Mouse (Mus musculus): ENCODE measurements around the gene Itga9. TPM values are rescaled to one million over a fixed set of nuclear protein-coding genes. Genes with fewer than 3 reads are reported as not detected.

Itga9 gene
- polyA plus RNA-seq, 1 experiment from 2014 or later: 6.3 TPM

- H3K4me3 ChIP-seq (ENCODE audit: low read depth, low read length): no peak overlapping the region
- ATAC-seq (replicated peaks; ENCODE audit: low FRiP score) (no peak), DNase-seq (ENCODE audit: low spot score) (no peak)
- no peak overlapping the region for H3K9ac ChIP-seq (ENCODE audit: low read length)
- H3K36me3 ChIP-seq (ENCODE audit: control insufficient read depth, insufficient read depth, low read length): no peaks in the 10 kb centered on the region
- no peak overlapping the region for H3K4me2 ChIP-seq (ENCODE audit: low read depth, low read length, severe bottlenecking)
- 88% methylated on average over 3 of the region's 3 CpGs for WGBS
- no peaks in the 10 kb centered on the region for H3K4me1 ChIP-seq (replicated peaks; ENCODE audit: control insufficient read depth, insufficient read depth, low read length)
- no peaks in the 10 kb centered on the region for H3K27me3 ChIP-seq (ENCODE audit: control insufficient read depth, insufficient read depth, low read length)
- no peaks in the 10 kb centered on the region for H3K9me3 ChIP-seq (ENCODE audit: control insufficient read depth, low read length)
- no peak overlapping the region for H3K27ac ChIP-seq (ENCODE audit: low read depth, low read length)
Observed at GRCm38 (mm10) chr9:118733601-118734000, 127.1 kb downstream of the Itga9 start.

GRCm38 (mm10) chr9:118737124-118737523 lies 130.6 kb downstream of the Itga9 start:
- H3K9ac ChIP-seq (ENCODE audit: low read length): no peak overlapping the region
- no peaks in the 10 kb centered on the region for H3K9me3 ChIP-seq (ENCODE audit: control insufficient read depth, low read length)
- WGBS: 83% methylated on average over 2 of the region's 2 CpGs
- H3K4me3 ChIP-seq (ENCODE audit: low read depth, low read length): no peak overlapping the region
- H3K27ac ChIP-seq (ENCODE audit: low read depth, low read length): no peak overlapping the region
- H3K4me1 ChIP-seq (replicated peaks; ENCODE audit: control insufficient read depth, insufficient read depth, low read length): no peaks in the 10 kb centered on the region
- H3K36me3 ChIP-seq (ENCODE audit: control insufficient read depth, insufficient read depth, low read length): no peaks in the 10 kb centered on the region
- no peak overlapping the region for H3K4me2 ChIP-seq (ENCODE audit: low read depth, low read length, severe bottlenecking)
- no peaks in the 10 kb centered on the region for H3K27me3 ChIP-seq (ENCODE audit: control insufficient read depth, insufficient read depth, low read length)
- ATAC-seq (replicated peaks; ENCODE audit: low FRiP score) (no peak), DNase-seq (ENCODE audit: low spot score) (no peak)

- Histone ChIP-seq H3K27me3 (ENCODE audit: control insufficient read depth, insufficient read depth, low read length) (no peaks in the 10 kb centered on the region), H3K9me3 (ENCODE audit: control insufficient read depth, low read length) (no peaks in the 10 kb centered on the region), H3K4me3 (ENCODE audit: low read depth, low read length) (no peak overlapping the region), H3K4me1 (replicated peaks; ENCODE audit: control insufficient read depth, insufficient read depth, low read length) (no peaks in the 10 kb centered on the region), H3K9ac (ENCODE audit: low read length) (no peak overlapping the region), H3K4me2 (ENCODE audit: low read depth, low read length, severe bottlenecking) (no peak overlapping the region), H3K27ac (ENCODE audit: low read depth, low read length) (no peak overlapping the region), H3K36me3 (ENCODE audit: control insufficient read depth, insufficient read depth, low read length) (no peaks in the 10 kb centered on the region)
- ATAC-seq (replicated peaks; ENCODE audit: low FRiP score) (no peak), DNase-seq (ENCODE audit: low spot score) (no peak)
- 70% methylated on average over 9 of the region's 9 CpGs for WGBS
Observed at GRCm38 (mm10) chr9:118737601-118738137, 131.2 kb downstream of the Itga9 start.

- no peak for DNase-seq (ENCODE audit: low spot score)
- no peaks in the 10 kb centered on the region for H3K36me3 ChIP-seq (ENCODE audit: control insufficient read depth, insufficient read depth, low read length)
- H3K9me3 ChIP-seq (ENCODE audit: control insufficient read depth, low read length): no peaks in the 10 kb centered on the region
- no peaks in the 10 kb centered on the region for H3K4me1 ChIP-seq (replicated peaks; ENCODE audit: control insufficient read depth, insufficient read depth, low read length)
- H3K27ac ChIP-seq (ENCODE audit: low read depth, low read length): no peak overlapping the region
- WGBS: 82% methylated on average over 5 of the region's 5 CpGs
- H3K4me3 ChIP-seq (ENCODE audit: low read depth, low read length): no peak overlapping the region
- H3K9ac ChIP-seq (ENCODE audit: low read length): no peak overlapping the region
- no peak overlapping the region for H3K4me2 ChIP-seq (ENCODE audit: low read depth, low read length, severe bottlenecking)
- H3K27me3 ChIP-seq (ENCODE audit: control insufficient read depth, insufficient read depth, low read length): no peaks in the 10 kb centered on the region
- ATAC-seq (replicated peaks; ENCODE audit: low FRiP score): no peak
Observed at GRCm38 (mm10) chr9:118738311-118738710, 131.8 kb downstream of the Itga9 start.

- H3K4me3 ChIP-seq (ENCODE audit: low read depth, low read length): no peak overlapping the region
- DNase-seq (ENCODE audit: low spot score): no peak
- no peak for ATAC-seq (replicated peaks; ENCODE audit: low FRiP score)
- H3K4me1 ChIP-seq (replicated peaks; ENCODE audit: control insufficient read depth, insufficient read depth, low read length): no peaks in the 10 kb centered on the region
- WGBS: 93% methylated on average over 3 of the region's 3 CpGs
- H3K4me2 ChIP-seq (ENCODE audit: low read depth, low read length, severe bottlenecking): no peak overlapping the region
- H3K9ac ChIP-seq (ENCODE audit: low read length): no peak overlapping the region
- H3K36me3 ChIP-seq (ENCODE audit: control insufficient read depth, insufficient read depth, low read length): no peaks in the 10 kb centered on the region
- no peaks in the 10 kb centered on the region for H3K27me3 ChIP-seq (ENCODE audit: control insufficient read depth, insufficient read depth, low read length)
- no peaks in the 10 kb centered on the region for H3K9me3 ChIP-seq (ENCODE audit: control insufficient read depth, low read length)
- no peak overlapping the region for H3K27ac ChIP-seq (ENCODE audit: low read depth, low read length)
Observed at GRCm38 (mm10) chr9:118739071-118739470, 132.6 kb downstream of the Itga9 start.

GRCm38 (mm10) chr9:118739659-118740058 lies 133.2 kb downstream of the Itga9 start:
- ATAC-seq (replicated peaks; ENCODE audit: low FRiP score) (no peak), DNase-seq (ENCODE audit: low spot score) (no peak)
- Histone ChIP-seq H3K9ac (ENCODE audit: low read length) (no peak overlapping the region), H3K27me3 (ENCODE audit: control insufficient read depth, insufficient read depth, low read length) (no peaks in the 10 kb centered on the region), H3K9me3 (ENCODE audit: control insufficient read depth, low read length) (no peaks in the 10 kb centered on the region), H3K4me2 (ENCODE audit: low read depth, low read length, severe bottlenecking) (no peak overlapping the region), H3K27ac (ENCODE audit: low read depth, low read length) (no peak overlapping the region), H3K36me3 (ENCODE audit: control insufficient read depth, insufficient read depth, low read length) (no peaks in the 10 kb centered on the region), H3K4me1 (replicated peaks; ENCODE audit: control insufficient read depth, insufficient read depth, low read length) (no peaks in the 10 kb centered on the region), H3K4me3 (ENCODE audit: low read depth, low read length) (no peak overlapping the region)
- 89% methylated on average over 3 of the region's 3 CpGs for WGBS

GRCm38 (mm10) chr9:118741268-118741667 lies 134.8 kb downstream of the Itga9 start:
- Histone ChIP-seq H3K27me3 (ENCODE audit: control insufficient read depth, insufficient read depth, low read length) (no peaks in the 10 kb centered on the region), H3K4me2 (ENCODE audit: low read depth, low read length, severe bottlenecking) (no peak overlapping the region), H3K9me3 (ENCODE audit: control insufficient read depth, low read length) (no peaks in the 10 kb centered on the region), H3K27ac (ENCODE audit: low read depth, low read length) (no peak overlapping the region), H3K4me1 (replicated peaks; ENCODE audit: control insufficient read depth, insufficient read depth, low read length) (no peaks in the 10 kb centered on the region), H3K36me3 (ENCODE audit: control insufficient read depth, insufficient read depth, low read length) (no peaks in the 10 kb centered on the region), H3K4me3 (ENCODE audit: low read depth, low read length) (no peak overlapping the region), H3K9ac (ENCODE audit: low read length) (no peak overlapping the region)
- DNase-seq (ENCODE audit: low spot score) (no peak), ATAC-seq (replicated peaks; ENCODE audit: low FRiP score) (no peak)
- whole genome bisulfite sequencing: 76% methylated on average over 9 of the region's 9 CpGs

GRCm38 (mm10) chr9:118749335-118749949 lies 143.0 kb downstream of the Itga9 start:
- Histone ChIP-seq H3K9ac (ENCODE audit: low read length) (no peak overlapping the region), H3K4me1 (replicated peaks; ENCODE audit: control insufficient read depth, insufficient read depth, low read length) (no peaks in the 10 kb centered on the region), H3K27ac (ENCODE audit: low read depth, low read length) (no peak overlapping the region), H3K36me3 (ENCODE audit: control insufficient read depth, insufficient read depth, low read length) (no peaks in the 10 kb centered on the region), H3K4me2 (ENCODE audit: low read depth, low read length, severe bottlenecking) (no peak overlapping the region), H3K4me3 (ENCODE audit: low read depth, low read length) (no peak overlapping the region), H3K9me3 (ENCODE audit: control insufficient read depth, low read length) (no peaks in the 10 kb centered on the region), H3K27me3 (ENCODE audit: control insufficient read depth, insufficient read depth, low read length) (no peaks in the 10 kb centered on the region)
- ATAC-seq (replicated peaks; ENCODE audit: low FRiP score): no peak
- 62% methylated on average over 8 of the region's 8 CpGs for WGBS
- DNase-seq (ENCODE audit: low spot score): no peak

GRCm38 (mm10) chr9:118750828-118751227 lies 144.3 kb downstream of the Itga9 start:
- ATAC-seq (replicated peaks; ENCODE audit: low FRiP score): no peak
- H3K36me3 ChIP-seq (ENCODE audit: control insufficient read depth, insufficient read depth, low read length): no peaks in the 10 kb centered on the region
- no peaks in the 10 kb centered on the region for H3K27me3 ChIP-seq (ENCODE audit: control insufficient read depth, insufficient read depth, low read length)
- no peak for DNase-seq (ENCODE audit: low spot score)
- H3K9ac ChIP-seq (ENCODE audit: low read length): no peak overlapping the region
- no peaks in the 10 kb centered on the region for H3K9me3 ChIP-seq (ENCODE audit: control insufficient read depth, low read length)
- WGBS: 78% methylated on average over 7 of the region's 7 CpGs
- H3K27ac ChIP-seq (ENCODE audit: low read depth, low read length): no peak overlapping the region
- no peak overlapping the region for H3K4me3 ChIP-seq (ENCODE audit: low read depth, low read length)
- H3K4me1 ChIP-seq (replicated peaks; ENCODE audit: control insufficient read depth, insufficient read depth, low read length): no peaks in the 10 kb centered on the region
- no peak overlapping the region for H3K4me2 ChIP-seq (ENCODE audit: low read depth, low read length, severe bottlenecking)

All from forebrain, embryonic 11.5 days (tissue).